Mouse (Mus musculus) testis, postnatal 10 days (tissue): Measurements from ENCODE around the gene Il12a.
A peak's percentile ranks its signal among the peaks of the same experiment; 100 is the strongest.

Source experiments
- DNase-seq: peaks from one replicate; pipeline ENCODE4 v3.0.0; 2021; ENCODE audit warnings: low spot score

Il12a gene

GRCm38 (mm10) chr3:68686852-68687560, 3.4 kb upstream of the Il12a start:
- DNase-seq: no peak

GRCm38 (mm10) chr3:68689346-68689745, 1.1 kb upstream of the Il12a start:
- no peak for DNase-seq

- DNase-seq: no peak
These were observed 795 bp downstream of the Il12a start for GRCm38 (mm10) chr3:68691100-68691778.

GRCm38 (mm10) chr3:68691938-68692599, 1.6 kb downstream of the Il12a start:
- DNase-seq: no peak

- no peak for DNase-seq
These were observed 2.3 kb downstream of the Il12a start for GRCm38 (mm10) chr3:68692600-68693225.

- DNase-seq: peak; percentile 66
These were observed 3.1 kb downstream of the Il12a start for GRCm38 (mm10) chr3:68693441-68694048.

GRCm38 (mm10) chr3:68695321-68695720, 4.9 kb downstream of the Il12a start:
- DNase-seq: no peak

- no peak for DNase-seq
These were observed 6.2 kb downstream of the Il12a start for GRCm38 (mm10) chr3:68696495-68697200.

- DNase-seq: no peak
These were observed 8.2 kb downstream of the Il12a start for GRCm38 (mm10) chr3:68698601-68699000.

- no peak for DNase-seq
These were observed 9.6 kb downstream of the Il12a start for GRCm38 (mm10) chr3:68700091-68700490.

GRCm38 (mm10) chr3:68706307-68706706, 15.9 kb downstream of the Il12a start:
- DNase-seq: no peak

GRCm38 (mm10) chr3:68708230-68708629, 17.8 kb downstream of the Il12a start:
- DNase-seq: peak; percentile 69

- peak; percentile 68 for DNase-seq
These were observed 18.9 kb downstream of the Il12a start for GRCm38 (mm10) chr3:68709198-68709797.

GRCm38 (mm10) chr3:68710436-68710835, 20.0 kb downstream of the Il12a start:
- no peak for DNase-seq

- DNase-seq: no peak
These were observed 21.1 kb downstream of the Il12a start for GRCm38 (mm10) chr3:68711510-68711909.

- peak; percentile 82 for DNase-seq
These were observed 23.1 kb downstream of the Il12a start for GRCm38 (mm10) chr3:68713550-68713949.

- peak; percentile 62 for DNase-seq
These were observed 26.9 kb downstream of the Il12a start for GRCm38 (mm10) chr3:68717346-68717745.

GRCm38 (mm10) chr3:68719229-68719819, 28.9 kb downstream of the Il12a start:
- DNase-seq: no peak

GRCm38 (mm10) chr3:68720258-68720657, 29.8 kb downstream of the Il12a start:
- DNase-seq: peak; percentile 75

- no peak for DNase-seq
These were observed 51.5 kb downstream of the Il12a start for GRCm38 (mm10) chr3:68741955-68742354.
